Mouse (Mus musculus): ENCODE data around the gene Foxp1. TPM values are rescaled to one million over a fixed set of nuclear protein-coding genes. Genes with fewer than 3 reads are reported as not detected.

Foxp1 gene
- total and polyA plus RNA-seq, 3 experiments: 16.1 to 42.0 TPM; not detected in 1

DNA sequence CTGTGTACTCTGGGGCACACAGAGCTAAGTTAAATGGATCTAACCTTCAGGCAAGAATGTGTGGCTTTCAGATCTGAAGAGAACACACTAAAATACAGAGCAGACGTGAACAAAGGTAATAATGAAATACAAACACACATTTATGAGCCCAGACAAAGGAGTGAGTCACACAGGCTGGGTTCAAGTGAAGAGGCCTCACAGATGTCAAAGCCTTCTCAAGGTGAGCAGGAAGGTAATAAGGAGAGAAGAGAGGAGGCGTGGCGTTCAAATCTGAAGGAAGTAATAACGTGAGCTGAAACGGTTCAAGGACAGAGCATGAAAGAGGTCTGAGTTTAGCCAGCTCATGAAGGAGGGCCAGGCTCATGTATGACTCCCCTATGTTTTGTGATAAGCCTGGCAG lies 301.4 kb downstream of the Foxp1 start:
- Histone ChIP-seq H3K9ac (ENCODE audit: control insufficient read depth, low read depth, low read length, poor library complexity, severe bottlenecking) (no peak overlapping the region), H3K4me3 (ENCODE audit: control insufficient read depth in 1 of 2, insufficient read depth in 1 of 2, low read depth in 2 of 2, low read length in 2 of 2) (no peak overlapping the region), H3K4me1 (ENCODE audit: control insufficient read depth in 1 of 2, insufficient read depth in 2 of 2, low read length in 2 of 2) (no peaks in the 10 kb centered on the region), H3K9me3 (replicated peaks; ENCODE audit: insufficient read depth, low read length) (no peaks in the 10 kb centered on the region), H3K27ac (ENCODE audit: control insufficient read depth, low read depth, low read length) (no peak overlapping the region), H3K79me2 (ENCODE audit: control insufficient read depth, insufficient read depth, low read length, poor library complexity) (no peaks in the 10 kb centered on the region), H3K27me3 (ENCODE audit: control insufficient read depth in 1 of 2, insufficient read depth in 2 of 2, low read length in 2 of 2) (no peaks in the 10 kb centered on the region), H3K36me3 (ENCODE audit: control insufficient read depth in 1 of 2, insufficient read depth in 2 of 2, low read length in 2 of 2) (no peaks in the 10 kb centered on the region)
- no peak for DNase-seq (ENCODE audit: low read depth, low spot score)
- TF ChIP-seq NELFE (IDR thresholded peaks at IDR 0.05; ENCODE audit: low read depth, low read length): no peak
- no peak for TF ChIP-seq EP300 (IDR thresholded peaks at IDR 0.05; ENCODE audit: low read depth in 1 of 2, low read length in 2 of 2)
- no peak for TF ChIP-seq MEF2A (IDR thresholded peaks at IDR 0.05; ENCODE audit: extremely low read depth, insufficient replicate concordance, low read depth, low read length, poor library complexity, severe bottlenecking)
- no peak for TF ChIP-seq POLR2AphosphoS5 (IDR thresholded peaks at IDR 0.05; ENCODE audit: borderline replicate concordance, low read depth, low read length)
- no peak for TF ChIP-seq MXI1 (IDR thresholded peaks at IDR 0.05; ENCODE audit: low read depth, low read length)
- TF ChIP-seq JUND (IDR thresholded peaks at IDR 0.05; ENCODE audit: low read depth, low read length): no peak
- TF ChIP-seq MYC (IDR thresholded peaks at IDR 0.05; ENCODE audit: low read depth, low read length): no peak
- TF ChIP-seq USF1 (IDR thresholded peaks at IDR 0.05; ENCODE audit: low read depth, low read length): no peak
- TF ChIP-seq UBTF (IDR thresholded peaks at IDR 0.05; ENCODE audit: borderline replicate concordance, insufficient read depth, low read depth, low read length): no peak
- no peak for TF ChIP-seq ZC3H11A (IDR thresholded peaks at IDR 0.05; ENCODE audit: low read depth, low read length)
- no peak for TF ChIP-seq SIN3A (IDR thresholded peaks at IDR 0.05; ENCODE audit: low read length)
- no peak for TF ChIP-seq RCOR1 (IDR thresholded peaks at IDR 0.05; ENCODE audit: low read depth, low read length)

DNA sequence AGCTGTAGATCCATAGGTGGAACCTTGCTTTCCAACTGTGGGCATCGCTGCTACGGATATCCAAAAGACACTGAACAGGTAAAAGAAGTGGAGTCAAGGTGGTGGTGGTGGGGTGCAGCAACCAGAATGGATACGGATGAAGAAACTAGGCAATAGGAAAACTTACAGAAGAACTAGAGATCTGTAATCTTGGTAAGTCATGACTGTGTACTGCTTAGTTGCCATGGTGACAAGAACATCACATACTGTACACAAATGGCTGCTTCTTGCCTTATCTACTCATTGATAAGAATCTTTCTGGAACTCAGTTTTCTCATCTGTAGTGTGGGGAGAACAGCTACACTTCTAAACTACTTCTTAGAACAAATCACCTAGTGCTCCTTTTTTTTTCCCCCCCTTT lies 302.0 kb downstream of the Foxp1 start:
- DNase-seq (ENCODE audit: low read depth, low spot score): no peak
- no peak overlapping the region for H3K4me3 ChIP-seq (ENCODE audit: control insufficient read depth in 1 of 2, insufficient read depth in 1 of 2, low read depth in 2 of 2, low read length in 2 of 2)

DNA sequence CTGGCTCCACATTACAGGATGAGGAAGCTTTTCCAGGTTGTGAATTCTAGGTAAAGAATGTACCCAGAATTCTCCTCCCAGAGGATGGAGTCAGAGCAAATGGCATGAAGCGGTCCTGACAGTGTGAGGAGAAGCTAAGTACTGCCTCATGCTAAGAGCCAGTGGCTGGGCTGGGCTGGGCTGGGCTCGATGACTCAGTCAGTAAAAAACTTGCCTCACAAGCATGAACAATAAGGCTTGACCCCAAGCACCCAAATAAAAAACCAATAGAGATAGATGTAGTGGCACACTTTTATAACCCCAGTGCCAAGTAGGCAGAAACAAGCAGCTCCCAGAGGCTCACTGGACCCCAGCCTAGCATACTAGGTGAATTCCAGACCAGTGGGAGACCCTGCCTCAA lies 304.7 kb downstream of the Foxp1 start:
- H3K9me3 ChIP-seq (replicated peaks; ENCODE audit: insufficient read depth, low read length): no peaks in the 10 kb centered on the region
- no peak overlapping the region for H3K27ac ChIP-seq (ENCODE audit: control insufficient read depth, low read depth, low read length)
- H3K4me1 ChIP-seq (ENCODE audit: control insufficient read depth in 1 of 2, insufficient read depth in 2 of 2, low read length in 2 of 2): no peaks in the 10 kb centered on the region
- H3K9ac ChIP-seq (ENCODE audit: control insufficient read depth, low read depth, low read length, poor library complexity, severe bottlenecking): no peak overlapping the region
- no peak overlapping the region for H3K4me3 ChIP-seq (ENCODE audit: control insufficient read depth in 1 of 2, insufficient read depth in 1 of 2, low read depth in 2 of 2, low read length in 2 of 2)
- no peak for DNase-seq (ENCODE audit: low read depth, low spot score)
- H3K27me3 ChIP-seq (ENCODE audit: control insufficient read depth in 1 of 2, insufficient read depth in 2 of 2, low read length in 2 of 2): no peaks in the 10 kb centered on the region
- H3K36me3 ChIP-seq (ENCODE audit: control insufficient read depth in 1 of 2, insufficient read depth in 2 of 2, low read length in 2 of 2): no peaks in the 10 kb centered on the region
- H3K79me2 ChIP-seq (ENCODE audit: control insufficient read depth, insufficient read depth, low read length, poor library complexity): no peaks in the 10 kb centered on the region
- TF ChIP-seq TCF12 (IDR thresholded peaks at IDR 0.05; ENCODE audit: low read depth, low read length) (no peak), EP300 (IDR thresholded peaks at IDR 0.05; ENCODE audit: low read depth in 1 of 2, low read length in 2 of 2) (no peak), POLR2AphosphoS2 (IDR thresholded peaks at IDR 0.05; ENCODE audit: low read length) (no peak), ZNF384 (IDR thresholded peaks at IDR 0.05; ENCODE audit: low read depth, low read length) (no peak), CHD2 (IDR thresholded peaks at IDR 0.05; ENCODE audit: low read length) (no peak), RAD21 (IDR thresholded peaks at IDR 0.05; ENCODE audit: low read depth, low read length) (no peak), MYB (IDR thresholded peaks at IDR 0.05; ENCODE audit: low read depth, low read length) (no peak), ZC3H11A (IDR thresholded peaks at IDR 0.05; ENCODE audit: low read depth, low read length) (no peak), ZKSCAN1 (IDR thresholded peaks at IDR 0.05; ENCODE audit: low read depth, low read length) (no peak), POLR2AphosphoS5 (IDR thresholded peaks at IDR 0.05; ENCODE audit: borderline replicate concordance, low read depth, low read length) (no peak), SMC3 (IDR thresholded peaks at IDR 0.05; ENCODE audit: low read depth, low read length) (no peak), USF2 (IDR thresholded peaks at IDR 0.05; ENCODE audit: borderline replicate concordance in 1 of 2, insufficient read depth in 1 of 2, low read depth in 1 of 2, low read length in 2 of 2) (no peak), POLR2A (IDR thresholded peaks at IDR 0.05; ENCODE audit: control insufficient read depth in 1 of 2, insufficient read depth in 1 of 2, low read depth in 1 of 2, low read length in 2 of 2, poor library complexity in 1 of 2) (no peak), TAL1 (IDR thresholded peaks at IDR 0.05; ENCODE audit: low read length) (no peak), UBTF (IDR thresholded peaks at IDR 0.05; ENCODE audit: borderline replicate concordance, insufficient read depth, low read depth, low read length) (no peak), MAFK (IDR thresholded peaks at IDR 0.05; ENCODE audit: borderline replicate concordance, low read depth, low read length) (no peak), GABPA (IDR thresholded peaks at IDR 0.05; ENCODE audit: low read depth, low read length) (no peak)

More for the DNA sequence above, 302.0 kb downstream of the Foxp1 start:
- no peaks in the 10 kb centered on the region for H3K4me1 ChIP-seq (ENCODE audit: control insufficient read depth in 1 of 2, insufficient read depth in 2 of 2, low read length in 2 of 2)
- no peaks in the 10 kb centered on the region for H3K79me2 ChIP-seq (ENCODE audit: control insufficient read depth, insufficient read depth, low read length, poor library complexity)
- no peak overlapping the region for H3K9ac ChIP-seq (ENCODE audit: control insufficient read depth, low read depth, low read length, poor library complexity, severe bottlenecking)
- no peaks in the 10 kb centered on the region for H3K27me3 ChIP-seq (ENCODE audit: control insufficient read depth in 1 of 2, insufficient read depth in 2 of 2, low read length in 2 of 2)
- no peaks in the 10 kb centered on the region for H3K36me3 ChIP-seq (ENCODE audit: control insufficient read depth in 1 of 2, insufficient read depth in 2 of 2, low read length in 2 of 2)
- H3K27ac ChIP-seq (ENCODE audit: control insufficient read depth, low read depth, low read length): no peak overlapping the region
- H3K9me3 ChIP-seq (replicated peaks; ENCODE audit: insufficient read depth, low read length): no peaks in the 10 kb centered on the region
- no peak for TF ChIP-seq TAL1 (IDR thresholded peaks at IDR 0.05; ENCODE audit: low read length)
- no peak for TF ChIP-seq ZKSCAN1 (IDR thresholded peaks at IDR 0.05; ENCODE audit: low read depth, low read length)
- 0 out of 2 replicates have a peak, but pooled peaks have one; percentile 13 for TF ChIP-seq GATA1 (IDR thresholded peaks at IDR 0.05; ENCODE audit: low read depth, low read length)

All from MEL (cell line).